Mouse (Mus musculus): ENCODE results near the gene Aym1.
"Not testable (repeated sequence)": the region's sequence is repeated elsewhere in the genome, so short reads cannot be mapped to it uniquely, and the experiment has no call there.

Aym1 gene

DNA sequence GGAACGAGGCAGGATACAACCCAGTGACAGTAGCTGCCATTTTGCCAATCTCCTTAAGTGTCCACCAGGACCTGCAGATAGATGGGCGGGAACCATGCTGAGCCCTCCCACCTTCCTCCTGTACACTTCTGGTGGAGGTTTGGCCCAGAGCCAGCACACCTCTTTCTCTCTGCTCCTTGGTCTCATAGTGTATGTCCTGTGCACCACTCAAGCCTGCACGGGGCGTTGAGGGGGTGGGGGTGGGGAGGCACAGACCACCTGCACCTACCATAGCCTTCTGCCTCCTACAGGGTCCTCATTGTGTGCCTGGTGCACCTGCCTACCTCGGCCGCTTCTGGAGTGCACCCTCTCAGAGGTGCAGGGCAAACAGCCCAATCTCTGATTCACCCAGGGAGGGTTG, 4.5 kb upstream of the Aym1 start:
- DNase-seq (ENCODE audit: low spot score) = no peak

DNA sequence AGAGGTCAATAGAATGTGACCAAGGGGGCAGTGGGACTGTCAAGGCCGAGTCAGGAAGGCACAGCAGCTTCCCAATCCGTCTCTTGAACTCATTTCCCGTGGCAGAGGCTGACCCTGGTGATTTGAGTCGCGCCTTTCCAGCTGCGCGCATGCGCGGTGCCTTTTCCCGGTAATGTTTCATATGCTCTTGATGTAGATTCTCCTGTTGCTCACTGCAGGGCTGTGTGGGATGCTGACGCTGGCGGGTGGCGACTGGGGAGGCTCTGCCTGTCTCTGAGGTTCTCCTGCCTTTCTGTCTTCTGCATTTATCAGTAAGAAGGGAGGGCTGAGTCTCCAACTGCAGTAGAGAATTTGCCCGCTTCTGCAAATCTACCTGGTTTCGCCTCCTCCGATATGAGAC, 2.8 kb upstream of the Aym1 start:
- DNase-seq (ENCODE audit: low spot score) = no peak

DNA sequence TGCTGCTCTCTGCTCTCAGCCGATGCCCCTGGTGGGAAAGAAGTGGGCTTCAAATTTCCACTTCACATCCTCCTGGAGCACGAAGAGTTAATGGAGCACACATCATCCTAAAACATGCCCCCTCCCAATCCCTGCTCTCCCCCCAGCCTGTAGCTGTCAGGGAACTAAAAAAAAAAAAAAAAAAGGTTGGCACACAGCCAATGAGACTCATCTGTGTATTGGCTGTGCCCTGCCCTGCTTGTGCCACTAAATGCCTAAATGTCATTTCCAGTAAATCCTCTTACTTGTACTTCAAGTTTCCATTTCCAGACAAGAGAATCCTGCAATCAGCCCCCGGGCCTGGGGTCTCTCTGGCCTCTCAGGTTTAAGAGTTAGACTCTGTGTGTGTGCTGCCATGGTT, 562 bp downstream of the Aym1 start:
- DNase-seq (ENCODE audit: low spot score) = no peak

DNA sequence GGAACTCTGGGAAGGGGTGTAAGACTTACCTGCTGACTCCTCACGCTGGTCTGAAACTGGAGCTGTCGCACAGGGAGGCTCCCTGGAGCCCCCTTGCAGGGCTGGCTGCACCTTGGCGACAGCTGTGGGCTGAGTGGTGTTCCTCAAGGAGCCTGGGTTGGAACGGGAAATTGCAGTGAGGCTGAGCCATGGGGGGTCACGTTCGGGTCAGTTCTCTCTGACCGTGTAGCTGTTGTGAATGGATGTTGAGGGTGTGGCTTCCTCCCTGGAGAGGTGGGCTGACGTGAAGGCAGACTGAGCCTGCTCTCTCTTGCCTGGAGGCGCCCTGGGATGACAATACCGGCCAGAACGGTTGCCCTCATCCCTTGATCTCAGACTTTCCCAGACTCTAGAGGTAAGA, 1.7 kb downstream of the Aym1 start:
- DNase-seq (ENCODE audit: low spot score) = no peak

DNA sequence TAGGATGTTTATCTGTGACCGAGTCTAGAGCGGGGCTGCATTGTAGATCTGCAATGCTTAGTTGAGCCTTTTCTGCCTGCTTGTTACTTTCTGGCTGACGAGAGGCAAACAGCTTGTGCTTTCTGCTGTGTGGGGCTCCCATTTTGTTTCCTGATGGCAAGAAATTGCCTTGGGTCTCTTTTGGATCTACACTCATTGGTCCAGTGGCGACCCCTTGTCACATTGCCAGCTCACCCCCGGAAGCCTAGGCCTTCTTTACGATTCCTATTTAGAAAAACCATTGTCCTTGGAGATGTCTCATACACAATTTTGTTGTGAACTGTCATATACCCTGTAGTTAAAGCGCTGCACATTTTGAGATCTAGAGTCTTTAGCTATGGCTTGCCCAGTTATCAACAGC, 4.2 kb downstream of the Aym1 start:
- no peak for DNase-seq (ENCODE audit: low spot score)

DNA sequence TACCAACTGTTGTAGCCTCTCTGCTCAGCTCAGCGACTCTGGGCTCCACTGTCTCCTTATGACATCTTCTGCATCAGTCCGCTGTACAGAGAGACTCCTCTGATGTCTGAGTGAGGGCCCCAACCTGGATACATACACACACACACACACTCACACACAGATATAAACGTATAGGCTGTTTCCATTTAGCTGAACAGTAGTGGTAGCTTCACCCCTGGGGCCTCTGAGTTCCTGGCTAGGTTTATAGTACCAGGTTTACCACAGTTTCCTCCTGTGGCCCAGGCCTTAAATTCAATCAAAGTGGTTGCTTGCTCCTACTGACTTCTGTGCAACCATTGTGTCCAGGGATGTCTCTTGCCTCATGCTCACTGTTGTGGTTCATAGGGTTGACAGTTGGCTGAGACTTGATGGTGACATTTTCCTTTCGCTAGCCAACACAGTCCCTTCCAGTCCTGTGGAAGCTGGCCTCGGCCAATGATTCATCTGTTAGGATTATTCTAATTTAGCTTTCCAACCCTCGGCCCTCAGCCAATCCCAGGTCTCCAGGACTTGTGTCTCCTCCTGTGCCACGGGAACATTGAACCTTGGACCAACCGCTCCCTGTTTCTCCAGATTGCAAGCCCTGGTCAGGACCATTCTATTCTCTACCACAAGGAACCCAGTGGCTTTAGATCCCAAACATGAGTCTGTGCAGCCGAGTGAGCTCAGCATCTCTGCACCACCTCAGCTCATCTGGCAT, 5.3 kb downstream of the Aym1 start:
- DNase-seq (ENCODE audit: low spot score) = no peak

DNA sequence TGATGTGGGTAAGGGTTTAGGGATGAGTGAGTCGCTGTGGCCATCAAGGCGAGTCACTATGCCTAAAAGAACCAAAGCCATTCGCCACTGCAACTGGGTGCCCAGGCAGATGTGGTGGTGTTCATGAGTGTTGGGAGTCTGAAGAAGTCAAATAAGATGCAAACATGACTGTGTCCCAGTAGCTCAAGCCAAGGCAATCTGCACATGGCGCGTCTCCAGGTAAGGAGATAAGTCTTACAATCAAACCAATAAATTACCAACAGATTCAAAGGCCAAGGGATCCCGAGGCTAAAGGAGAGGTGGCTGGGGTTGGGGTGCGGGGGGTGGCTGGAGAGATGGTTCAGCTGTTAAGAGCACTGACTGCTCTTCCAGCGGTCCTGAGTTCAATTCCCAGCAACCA, 6.1 kb downstream of the Aym1 start:
- DNase-seq (ENCODE audit: low spot score) = no peak

DNA sequence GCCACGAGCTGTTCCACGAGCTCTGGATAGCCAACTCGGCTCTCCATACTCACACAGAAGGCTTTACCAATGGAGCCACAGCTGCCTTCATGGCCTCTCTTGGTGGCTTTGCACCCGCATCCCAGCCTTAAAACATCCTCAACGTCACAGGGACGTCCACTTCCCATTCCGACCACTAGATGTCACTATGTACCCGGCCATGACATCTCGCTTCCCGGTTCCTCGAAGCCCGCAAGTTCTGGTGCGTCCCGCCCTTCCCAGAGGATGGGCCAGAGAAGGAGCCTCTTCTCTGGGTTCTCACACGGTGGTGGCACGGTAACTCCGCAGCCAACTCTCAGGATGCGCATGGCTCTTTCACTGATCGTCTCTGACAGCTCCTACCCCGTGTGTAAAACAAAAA, 8.8 kb downstream of the Aym1 start:
- peak; percentile 54 for DNase-seq (ENCODE audit: low spot score)

DNA sequence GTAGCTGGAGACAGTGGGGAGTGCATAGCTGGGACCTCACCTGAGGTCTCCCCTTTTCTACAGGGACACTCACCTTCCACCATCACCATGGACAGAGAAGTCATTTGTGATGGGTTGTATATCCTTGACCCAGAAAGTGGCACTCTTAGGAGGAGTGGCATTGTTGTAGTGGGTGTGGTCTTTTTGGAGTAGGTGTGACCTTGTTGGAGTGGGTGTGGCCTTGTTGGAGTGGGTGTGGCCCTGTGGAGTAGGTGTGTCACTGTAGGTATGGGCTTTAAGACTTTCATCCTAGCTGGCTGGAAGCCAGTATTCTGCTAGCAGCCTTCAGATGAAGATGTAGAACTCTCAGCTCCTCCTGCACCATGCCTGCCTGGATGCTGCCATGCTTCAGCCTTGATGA, 10.6 kb downstream of the Aym1 start:
- not testable (repeated sequence) for DNase-seq (ENCODE audit: low spot score)

DNA sequence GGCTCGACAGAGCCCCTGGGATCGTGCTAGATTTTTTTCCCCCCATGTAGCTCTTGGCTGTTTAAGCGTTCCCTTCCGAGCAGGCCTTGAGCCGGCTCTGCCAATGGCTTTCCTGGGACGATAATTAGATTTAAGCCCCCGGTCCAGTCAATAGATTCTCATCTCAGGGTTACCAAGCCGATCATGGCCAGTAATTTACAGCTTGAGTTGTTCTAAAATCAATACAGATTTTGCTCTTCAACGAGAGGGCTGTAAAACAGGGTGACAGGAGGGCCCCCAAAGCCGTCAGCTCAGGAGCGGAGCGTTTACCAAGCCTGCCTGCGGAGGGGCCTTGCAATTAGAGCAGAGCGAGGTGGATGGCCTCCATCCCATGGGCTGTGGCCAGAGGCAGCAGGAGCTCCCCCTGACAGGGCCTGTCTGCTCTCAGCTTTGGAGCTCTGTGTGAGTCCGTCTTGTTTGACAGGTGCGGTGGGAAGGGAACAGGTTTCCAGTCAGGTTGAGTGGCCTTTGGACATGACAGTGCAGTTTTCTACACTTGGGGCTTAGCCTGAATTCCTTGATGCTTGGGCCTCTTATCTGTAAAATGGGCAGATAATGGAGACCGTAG, 12.3 kb downstream of the Aym1 start:
- DNase-seq (ENCODE audit: low spot score) = no peak

DNA sequence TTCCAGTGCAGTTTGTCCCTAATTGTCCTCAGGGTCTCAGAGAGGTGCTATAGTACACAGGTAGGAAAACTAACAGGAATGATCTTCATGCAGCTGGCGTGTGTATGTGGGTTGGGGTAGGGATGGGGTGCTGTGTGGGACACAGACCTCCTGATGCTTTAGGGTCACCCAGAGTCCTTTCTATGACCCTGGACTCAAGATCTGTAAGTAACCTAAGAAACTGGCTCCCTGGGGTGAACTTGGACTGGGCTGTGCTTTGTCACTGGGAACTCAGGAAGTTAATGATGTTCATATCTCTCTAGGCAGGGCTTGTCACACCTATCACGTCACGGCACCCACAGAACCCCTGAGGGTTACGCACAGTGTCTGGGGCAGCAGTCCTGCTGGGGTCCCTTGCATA, 15.4 kb downstream of the Aym1 start:
- no peak for DNase-seq (ENCODE audit: low spot score)

DNA sequence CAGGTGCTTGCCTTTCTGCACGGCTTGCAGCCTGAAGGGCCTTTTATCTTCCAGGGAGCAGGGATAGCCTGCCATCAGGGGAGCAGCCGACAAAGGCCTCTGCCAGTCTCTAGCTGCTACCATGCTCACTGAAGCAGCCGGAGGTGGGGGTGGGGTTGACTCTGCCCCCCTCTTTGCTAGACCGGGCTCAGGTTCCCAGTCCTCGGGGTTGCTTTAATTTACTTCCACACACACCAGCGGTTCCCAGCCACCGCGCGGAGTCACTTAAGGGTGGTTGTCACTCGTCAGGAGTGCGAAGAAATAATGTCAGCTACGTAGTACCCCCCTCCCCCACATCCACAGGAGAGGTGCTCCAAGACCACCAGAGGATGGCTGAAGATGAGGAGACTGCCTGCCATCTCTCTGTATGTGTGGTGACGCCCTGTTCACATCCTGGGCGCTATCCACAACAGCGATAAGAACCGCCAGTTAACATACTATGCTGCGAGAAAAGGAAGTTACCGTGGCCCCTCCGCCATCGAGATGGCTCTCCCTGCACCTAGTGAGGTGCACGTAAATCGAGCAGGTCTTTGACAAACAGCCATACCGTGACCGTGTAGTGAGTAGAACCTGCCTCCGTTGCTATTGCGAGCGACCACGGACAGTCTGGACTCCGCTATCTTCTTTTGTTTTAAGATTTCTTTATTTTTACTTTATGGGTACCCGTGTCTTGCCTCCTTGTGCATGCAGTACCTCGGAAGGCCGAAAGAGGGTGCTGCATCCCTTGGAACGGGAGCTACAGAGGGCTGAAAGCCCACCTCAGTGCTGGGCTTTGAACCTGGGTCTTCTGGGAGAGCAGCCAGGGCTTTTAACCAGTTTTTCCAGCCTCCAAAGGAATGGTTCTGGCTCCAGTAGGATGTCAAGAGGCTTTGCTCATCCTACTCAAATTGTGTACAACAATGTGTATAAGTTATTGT, 16.2 kb downstream of the Aym1 start:
- DNase-seq (ENCODE audit: low spot score) = no peak

DNA sequence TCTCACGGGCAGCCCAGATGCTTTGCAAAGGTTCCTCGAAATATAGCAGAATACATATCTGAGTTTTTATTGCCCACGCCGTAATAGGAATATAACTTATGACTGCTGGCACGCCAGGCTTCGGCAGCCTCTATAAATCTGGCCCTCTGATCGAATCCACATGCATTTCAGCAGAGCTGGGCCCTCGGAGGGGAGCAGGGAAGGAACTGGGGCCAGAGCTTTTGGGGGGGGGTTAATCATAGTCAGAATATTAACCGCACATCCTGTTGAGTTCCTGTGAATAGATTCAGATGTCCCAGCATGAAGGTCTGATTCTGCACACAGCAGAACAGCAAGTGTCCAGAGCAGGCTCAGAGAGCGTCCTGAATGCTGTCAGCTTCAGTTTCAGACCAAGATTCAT, 17.2 kb downstream of the Aym1 start:
- no peak for DNase-seq (ENCODE audit: low spot score)

DNA sequence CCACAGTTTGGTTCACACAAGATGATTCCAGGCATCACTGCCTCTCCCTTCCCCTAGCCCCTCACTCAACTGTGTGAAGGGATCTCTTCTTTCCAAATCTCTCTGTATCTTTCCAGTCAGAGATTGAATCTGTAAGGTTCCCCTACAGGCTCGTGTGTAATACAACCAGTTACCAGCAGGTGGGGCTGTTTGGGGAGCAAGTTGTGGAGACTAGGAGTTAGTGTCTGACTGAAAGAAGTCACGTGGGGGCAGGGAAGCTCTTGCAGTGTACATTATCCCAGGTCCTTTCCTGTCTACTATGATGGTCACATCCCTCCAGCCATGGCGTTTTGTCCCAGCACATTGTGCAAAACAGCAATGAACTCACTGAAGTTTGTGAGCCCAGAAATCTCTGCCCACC, 18.7 kb downstream of the Aym1 start:
- DNase-seq (ENCODE audit: low spot score) = peak; percentile 8

DNA sequence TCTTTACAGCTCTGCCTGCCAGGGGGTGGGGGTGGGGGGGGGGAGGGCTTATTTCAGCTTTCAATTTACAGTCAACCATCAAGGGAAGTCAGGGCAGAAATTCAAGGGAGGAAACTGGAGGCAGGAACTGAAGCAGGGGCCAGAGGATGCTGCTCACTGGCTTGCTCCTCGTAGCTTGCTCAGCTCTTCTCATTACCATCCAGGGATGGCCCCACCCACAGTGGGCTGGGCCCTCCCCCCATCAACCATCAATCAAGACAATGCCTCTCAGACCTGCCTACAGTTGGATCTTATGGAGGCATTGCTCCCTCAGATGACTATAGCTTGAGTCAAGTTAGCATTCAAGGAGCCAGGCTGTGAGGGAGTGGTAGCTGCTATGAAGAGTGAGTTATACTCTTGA, 19.2 kb downstream of the Aym1 start:
- DNase-seq (ENCODE audit: low spot score) = no peak

DNA sequence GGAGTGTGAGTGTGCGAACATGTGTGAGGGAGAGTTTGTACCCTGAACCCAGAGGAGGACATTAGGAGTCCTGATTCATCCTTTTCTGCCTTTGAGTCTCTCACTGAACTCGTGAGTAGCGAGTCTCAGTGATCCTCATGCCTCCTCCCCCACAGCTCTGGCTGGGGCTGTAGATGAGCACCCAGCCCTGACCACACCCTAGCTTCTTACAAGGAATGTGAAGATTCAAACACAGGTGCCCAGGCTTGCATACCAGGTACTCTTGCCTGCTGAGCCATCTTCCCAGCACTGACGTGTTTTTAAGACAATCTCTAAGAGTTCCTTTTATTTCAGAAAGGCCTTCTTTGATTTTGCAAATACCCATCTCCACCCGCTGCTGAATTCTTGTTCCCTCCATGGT, 22.3 kb downstream of the Aym1 start:
- DNase-seq (ENCODE audit: low spot score) = no peak

DNA sequence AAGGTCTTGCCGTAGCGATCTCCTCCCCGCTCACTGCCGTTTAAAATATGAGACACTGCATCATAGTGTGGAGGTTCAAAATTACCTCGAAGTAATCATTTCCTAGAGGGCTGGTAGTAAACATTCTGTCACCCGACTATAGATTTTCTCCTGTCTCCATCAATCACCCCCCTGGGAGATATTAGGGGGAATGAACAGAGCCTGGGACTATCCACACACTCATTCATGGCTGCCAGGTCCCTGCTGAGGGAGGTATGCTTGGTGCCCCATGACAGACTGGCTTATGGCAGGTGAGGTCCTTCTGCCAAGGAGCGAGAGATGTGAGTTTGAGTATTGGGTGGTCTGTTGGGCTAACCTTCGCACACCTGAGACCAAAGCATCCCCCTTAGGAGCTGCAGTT, 23.5 kb downstream of the Aym1 start:
- no peak for DNase-seq (ENCODE audit: low spot score)

DNA sequence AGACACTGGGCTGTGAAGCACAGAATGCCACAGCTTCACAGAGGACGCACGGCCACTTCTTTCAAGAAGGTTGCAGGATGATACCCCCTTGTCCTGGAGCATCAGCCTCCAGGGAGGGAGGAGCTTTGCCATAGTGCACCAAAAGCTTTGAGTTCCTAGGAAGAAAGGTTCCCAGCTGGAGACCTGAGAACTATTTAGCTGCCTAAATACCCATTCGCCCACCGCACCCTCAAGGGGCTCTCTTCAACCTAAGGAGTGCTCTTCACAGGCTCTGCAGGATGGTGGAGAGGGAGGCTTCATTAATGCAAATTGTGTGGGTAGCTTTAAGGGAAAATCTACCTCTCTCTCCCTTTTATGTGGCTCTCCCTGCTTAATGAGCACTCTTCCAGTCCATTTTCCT, 25.5 kb downstream of the Aym1 start:
- DNase-seq (ENCODE audit: low spot score) = no peak

DNA sequence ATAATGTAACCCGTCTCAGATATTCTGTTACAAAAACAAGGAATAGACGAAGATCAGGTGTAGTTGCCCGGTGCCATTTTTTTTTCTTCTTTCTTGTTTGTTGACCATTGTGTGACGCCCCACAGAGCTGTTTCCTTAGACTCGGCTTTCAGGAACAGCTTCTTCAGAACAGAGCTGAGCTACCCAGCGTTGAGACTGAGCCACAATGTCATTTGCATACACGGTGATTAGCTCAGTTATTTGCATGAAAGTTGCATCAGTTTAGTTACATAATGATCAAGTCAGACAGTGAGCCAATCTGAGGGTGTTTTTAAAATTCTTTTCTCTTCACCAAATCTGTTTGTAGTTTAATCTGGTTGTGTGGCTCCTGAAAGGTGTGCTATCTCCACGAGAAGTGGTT, 36.7 kb downstream of the Aym1 start:
- DNase-seq (ENCODE audit: low spot score) = no peak

DNA sequence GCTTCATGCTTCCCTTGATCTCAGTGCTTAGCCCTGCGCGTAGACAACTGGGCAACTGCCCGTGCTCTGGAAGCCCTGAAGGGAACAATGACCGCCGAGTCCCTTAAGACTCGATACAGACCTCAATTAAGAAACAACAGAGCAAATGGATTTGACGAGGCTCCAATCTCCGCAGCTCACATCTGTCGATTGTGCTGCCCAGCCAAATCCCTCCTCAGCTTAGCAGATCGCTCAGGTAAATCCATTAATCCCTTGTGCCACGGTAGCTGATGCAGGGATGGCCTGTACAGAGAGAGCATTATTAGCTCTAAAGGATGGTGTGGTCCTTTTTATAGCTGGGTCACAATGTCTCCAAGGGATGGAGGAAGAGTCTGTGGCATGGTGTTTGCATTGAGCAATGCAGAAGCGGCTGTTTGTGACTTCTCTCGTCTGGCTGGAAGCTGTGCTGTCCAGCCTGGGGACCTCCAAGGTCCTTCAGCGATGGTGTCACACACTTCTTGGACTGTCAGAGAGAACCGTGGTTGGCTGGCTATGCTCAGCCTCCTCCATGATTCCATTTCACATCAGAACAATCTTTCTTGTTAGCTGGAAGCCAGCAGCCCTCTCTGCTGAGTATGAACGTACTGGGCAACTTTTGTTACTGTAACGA, 39.3 kb downstream of the Aym1 start:
- no peak for DNase-seq (ENCODE audit: low spot score)

DNA sequence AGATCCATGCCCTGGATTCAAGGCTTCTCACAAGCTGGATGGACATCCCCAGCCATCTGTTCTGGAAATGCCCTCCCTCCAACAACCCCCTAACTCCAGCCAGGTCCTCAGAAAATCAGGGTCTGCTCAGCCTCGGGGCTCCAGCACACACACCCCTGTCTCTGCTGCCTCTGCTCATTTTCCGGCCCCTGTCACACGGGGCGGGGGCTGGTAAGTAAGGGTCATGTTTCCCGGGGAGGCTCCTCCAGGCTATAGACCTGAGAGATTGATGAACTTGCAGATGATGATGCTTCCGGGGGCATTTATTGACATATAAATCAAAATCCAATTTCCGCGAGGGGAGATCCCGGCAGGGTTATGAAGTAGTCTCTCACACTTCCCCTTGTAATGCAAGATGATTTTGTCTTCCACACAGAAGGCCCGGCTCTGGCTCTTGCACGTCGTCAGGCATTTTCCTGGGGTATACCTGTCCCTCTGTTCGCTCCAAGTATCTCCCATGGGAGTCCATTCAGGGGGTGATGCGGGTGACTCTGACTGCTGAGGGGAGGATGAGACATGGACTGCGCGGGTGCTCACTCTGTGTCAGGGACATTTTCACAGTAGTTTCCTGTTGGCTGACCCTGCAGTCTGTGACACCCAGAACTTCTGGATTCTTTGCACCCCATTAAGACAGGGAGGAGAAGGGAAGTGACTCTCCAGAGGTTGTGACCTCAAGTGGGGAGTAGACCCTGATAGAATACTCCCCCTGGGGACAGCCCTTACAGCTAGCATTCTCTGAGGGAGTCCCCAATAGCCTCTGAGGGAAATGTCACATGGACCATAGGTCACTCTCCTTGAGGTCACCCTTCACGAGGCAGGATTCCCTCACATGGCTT, 40.6 kb downstream of the Aym1 start:
- DNase-seq (ENCODE audit: low spot score) = no peak

DNA sequence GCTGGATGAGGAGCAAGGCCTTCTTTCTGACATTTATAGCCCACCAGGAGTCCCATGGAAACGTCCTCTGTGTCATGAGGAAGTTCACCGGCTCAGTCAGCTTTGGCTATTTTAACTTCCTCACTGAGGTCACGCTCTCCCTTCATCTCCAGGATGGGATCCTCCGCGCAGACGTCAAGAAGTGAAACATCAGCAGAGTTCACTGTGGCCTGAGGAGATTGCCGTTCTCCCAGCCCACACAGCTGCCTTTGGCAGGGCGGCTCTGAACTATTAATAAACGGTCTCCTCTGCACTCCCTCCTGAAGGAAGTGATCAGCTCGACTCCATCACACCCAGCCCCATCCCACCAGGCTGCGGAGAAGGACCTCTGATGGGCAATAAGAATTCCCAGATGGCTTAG, 45.6 kb downstream of the Aym1 start:
- DNase-seq (ENCODE audit: low spot score) = no peak

Measured in lung, postnatal 25 days (tissue).